ENCODE assay signal across 9 mouse cellular contexts in genomic region chr15:25805336-25806110, GRCm38 (mm10). TPM values are rescaled to one million over a fixed set of nuclear protein-coding genes. Genes with fewer than 3 reads are reported as not detected.
DNase-seq lines count a peak whose midpoint lies in the region; ATAC-seq lines count a peak whose summit lies in the region.
"Had no signal": no experiment of that assay in that cellular context is flagged by ENCODE, and none has a peak within 500 bp of the region (broad histone marks: within the 10 kb centered on the region; RNA-seq: fewer than 3 reads in every experiment).

No protein-coding gene starts in this region.

- DNase-seq in T-cell, adult 2 months (ENCODE audit: low spot score), result peak; percentile 57
- peak; percentile 58 for DNase-seq in cerebellum, adult 11-12 months
- peak; percentile 52 for DNase-seq in forelimb bud, embryonic 11.5 days (ENCODE audit: low read depth, low spot score)
- DNase-seq in hindbrain, embryonic 14.5 days (ENCODE audit: low spot score), result peak; percentile 76
- peak; percentile 60 to 77 for DNase-seq in layer of hippocampus, postnatal 36 days
- DNase-seq in right cerebral cortex, adult 2 months (ENCODE audit: low spot score in 2 of 2), result peak; percentile 81 to 86
- DNase-seq in yolk sac, embryonic 10.5 days (ENCODE audit: low spot score), result peak; percentile 45

- WGBS in hindbrain, embryonic 14.5 days, result 86% methylated on average over 21 of the region's 21 CpGs

- peaks cover 64% of the 10 kb centered on the region for H3K36me3 ChIP-seq in hindbrain, embryonic 14.5 days (replicated peaks; ENCODE audit: control insufficient read depth, insufficient read depth)

- H3K9ac ChIP-seq in hindbrain, embryonic 14.5 days, result no peak overlapping the region
- H3K9ac ChIP-seq: lung, embryonic 15.5 days had no signal

- no peaks in the 10 kb centered on the region for H3K27me3 ChIP-seq in hindbrain, embryonic 14.5 days (ENCODE audit: control insufficient read depth, insufficient read depth, low read length)
- H3K27me3 ChIP-seq: lung, embryonic 15.5 days had no signal

- no peaks in the 10 kb centered on the region for H3K4me1 ChIP-seq in hindbrain, embryonic 14.5 days (replicated peaks; ENCODE audit: control insufficient read depth, insufficient read depth, low read length)

- no peaks in the 10 kb centered on the region for H3K9me3 ChIP-seq in hindbrain, embryonic 14.5 days (ENCODE audit: control insufficient read depth, low read length)
- H3K9me3 ChIP-seq: lung, embryonic 15.5 days had no signal

- no peak overlapping the region for H3K4me2 ChIP-seq in hindbrain, embryonic 14.5 days (replicated peaks)
- H3K4me2 ChIP-seq: lung, embryonic 15.5 days had no signal

- H3K4me3 ChIP-seq in hindbrain, embryonic 14.5 days (replicated peaks; ENCODE audit: low read length), result no peak overlapping the region
- H3K4me3 ChIP-seq: lung, embryonic 15.5 days had no signal

- ATAC-seq in hindbrain, embryonic 14.5 days (ENCODE audit: low FRiP score), result peak; percentile 43; the same call in 1 of the 2 replicates
- peak; percentile 90 for ATAC-seq in megakaryocyte progenitor cell, adult 5-6 weeks (replicated peaks; ENCODE audit: poor library complexity)

- H3K27ac ChIP-seq in hindbrain, embryonic 14.5 days, result no peak overlapping the region
- H3K27ac ChIP-seq: lung, embryonic 15.5 days had no signal

RNA-seq across cellular contexts. Expression of gene Retreg1, which starts 37.5 kb away (rescaled TPM):
- 15.3 and 19.7 TPM in 2 replicates for polyA plus RNA-seq in hindbrain, embryonic 14.5 days (2014; fragmentation: Nextera tagmentation; extraction: Ambion mirVana)
- 10 to 100 TPM; 29.0 to 30.5 TPM for total RNA-seq in layer of hippocampus, postnatal 36 days (2021)
- total RNA-seq in megakaryocyte progenitor cell, adult 5-6 weeks (2015), result 34.5 and 37.8 TPM in 2 replicates
- total RNA-seq in megakaryocyte progenitor cell, adult 5-6 weeks (2017), result 40.9 and 44.1 TPM in 2 replicates
